Mouse (Mus musculus) megakaryocyte, embryonic 14.5 days (primary cell): ENCODE data around the gene B130006D01Rik. TPM values are rescaled to one million over a fixed set of nuclear protein-coding genes. Genes with fewer than 3 reads are reported as not detected.
A peak's percentile ranks its signal among the peaks of the same experiment; 100 is the strongest.

Source experiments
- H3K27me3 ChIP-seq: replicated peaks from 2 replicates; pipeline ENCODE3; 2012; ENCODE audit warnings: inconsistent platforms
- H3K36me3 ChIP-seq: replicated peaks from 2 replicates; pipeline ENCODE3; 2012; ENCODE audit warnings: low read length, inconsistent platforms, mixed read lengths
- H3K4me1 ChIP-seq: 2 replicates; pipeline ENCODE4 v1.6.1; 2012; ENCODE audit warnings: inconsistent platforms
- H3K4me3 ChIP-seq: replicated peaks from 2 replicates; pipeline ENCODE3; 2012; ENCODE audit warnings: moderate library complexity, mild to moderate bottlenecking, inconsistent platforms
- H3K9me3 ChIP-seq: 2 replicates; pipeline ENCODE4 v1.6.1; 2012; ENCODE audit warnings: inconsistent platforms
- FLI1 ChIP-seq: IDR thresholded peaks from 2 replicates; pipeline ENCODE4 v1.6.1; 2012; ENCODE audit warnings: low read length, inconsistent platforms, mixed read lengths
- GATA1 ChIP-seq: IDR thresholded peaks from 3 replicates; pipeline ENCODE4 v1.6.1; 2012; ENCODE audit warnings: mixed read lengths, low read length, inconsistent platforms, borderline replicate concordance
- polyA plus RNA-seq: library from polyadenylated mRNA; stranded (reverse); fragments of >175 nt; gene quantifications from 2 replicates; pipeline ENCODE4 v1.2.3, GENCODE M21; 2012; ENCODE audit warnings: low replicate concordance; ENCODE audit not compliant: insufficient read depth

B130006D01Rik gene
- polyA plus RNA-seq, 1 experiment, result not detected

- peaks cover 50% of the 10 kb centered on the region for H3K4me1 ChIP-seq
- H3K4me3 ChIP-seq, result peak within 1 kb of the TSS; percentile 99
- TF ChIP-seq FLI1, result no peak
- TF ChIP-seq GATA1, result no peak
- no peaks in the 10 kb centered on the region for H3K27me3 ChIP-seq
- no peaks in the 10 kb centered on the region for H3K9me3 ChIP-seq
- H3K36me3 ChIP-seq, result no peaks in the 10 kb centered on the region
Measured at GRCm38 (mm10) chr11:95712563-95713224, 10.7 kb upstream of the B130006D01Rik start, which contains the start of gene Zfp652. Gene Zfp652, plus strand, starts transcription at chr11:95712673.

DNA sequence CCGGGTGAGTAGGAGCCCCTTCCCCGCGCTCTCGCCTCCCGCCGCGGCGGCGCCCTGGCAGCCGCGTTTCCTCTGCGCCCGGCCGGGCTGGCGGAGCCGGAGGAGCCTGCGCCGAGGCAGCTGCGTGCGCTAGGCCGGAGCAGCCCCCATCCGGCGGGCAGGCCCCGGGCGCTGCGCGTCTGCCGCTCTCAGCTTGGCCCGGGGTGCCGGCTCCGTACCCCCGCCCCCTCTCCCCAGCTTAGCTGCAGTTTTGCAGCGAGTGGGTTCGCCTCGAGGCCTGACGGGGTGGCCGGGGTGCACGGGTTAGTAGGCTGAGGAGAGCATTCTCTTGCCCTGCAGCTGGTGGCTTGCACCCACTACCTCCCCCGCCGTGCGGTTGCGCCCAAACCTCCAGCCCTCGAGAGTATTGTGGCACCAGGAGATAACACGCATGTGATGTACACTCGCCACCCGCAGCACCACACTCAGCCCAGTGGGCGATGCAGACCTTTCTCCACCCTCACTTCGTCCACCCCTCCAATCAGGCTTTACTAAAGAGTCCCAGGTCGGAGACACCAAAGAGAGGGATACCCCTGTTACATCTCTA, 10.1 kb upstream of the B130006D01Rik start:
- no peaks in the 10 kb centered on the region for H3K27me3 ChIP-seq
- no peak for TF ChIP-seq FLI1
- TF ChIP-seq GATA1, result 0 out of 3 replicates have a peak, but pooled peaks have one; percentile 15
- no peaks in the 10 kb centered on the region for H3K36me3 ChIP-seq
- H3K4me3 ChIP-seq, result peak overlapping the region; percentile 99
- H3K4me1 ChIP-seq, result peaks cover 44% of the 10 kb centered on the region
- H3K9me3 ChIP-seq, result no peaks in the 10 kb centered on the region

DNA sequence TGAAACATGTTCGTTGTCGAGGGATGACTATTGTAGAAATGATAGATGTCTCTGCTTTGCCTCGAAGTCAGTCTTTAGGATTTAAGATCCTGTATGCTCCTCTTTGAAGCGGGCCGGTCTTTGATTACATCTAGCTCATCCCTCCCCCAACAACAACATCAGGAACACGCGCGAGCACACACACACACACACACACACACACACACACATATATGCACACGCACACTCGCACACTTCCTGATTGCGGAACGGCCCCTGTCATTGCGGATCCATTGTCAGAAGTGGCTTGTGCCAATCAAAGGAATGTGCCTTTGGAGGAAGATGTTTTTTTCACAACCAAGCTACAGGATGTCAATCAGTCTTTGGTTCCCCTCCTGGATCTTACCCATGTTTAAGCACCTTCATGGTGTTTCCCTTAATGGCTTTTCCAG, 9.6 kb upstream of the B130006D01Rik start:
- Histone ChIP-seq H3K4me3 (peak overlapping the region; percentile 99), H3K27me3 (no peaks in the 10 kb centered on the region), H3K4me1 (peaks cover 43% of the 10 kb centered on the region), H3K9me3 (no peaks in the 10 kb centered on the region), H3K36me3 (no peaks in the 10 kb centered on the region)
- TF ChIP-seq FLI1 (no peak), GATA1 (no peak)

- no peak for TF ChIP-seq GATA1
- TF ChIP-seq FLI1, result no peak
- no peaks in the 10 kb centered on the region for H3K27me3 ChIP-seq
- no peaks in the 10 kb centered on the region for H3K36me3 ChIP-seq
- peak overlapping the region; percentile 99 for H3K4me3 ChIP-seq
- peaks cover 40% of the 10 kb centered on the region for H3K4me1 ChIP-seq
- H3K9me3 ChIP-seq, result no peaks in the 10 kb centered on the region
Measured at GRCm38 (mm10) chr11:95714411-95714810, 9.0 kb upstream of the B130006D01Rik start.

DNA sequence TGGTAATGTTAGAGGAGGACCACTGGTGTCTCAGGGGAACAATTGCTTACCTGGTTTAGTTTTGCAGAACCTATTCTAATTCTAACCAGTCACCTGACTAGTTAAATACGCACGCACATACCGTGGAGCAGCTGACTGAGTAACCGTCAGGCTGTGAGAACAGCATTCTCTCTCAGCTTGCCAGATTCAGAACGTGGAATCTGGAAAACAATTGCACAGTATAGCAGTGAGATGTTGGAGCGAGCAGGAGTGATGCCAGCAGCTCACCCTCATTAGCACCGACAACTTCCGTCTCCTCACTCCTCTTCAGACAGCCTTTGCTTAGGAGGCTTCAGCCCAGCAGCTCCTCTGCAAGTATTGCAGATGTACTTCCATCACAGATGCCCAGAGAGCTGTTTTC, 7.3 kb upstream of the B130006D01Rik start:
- Histone ChIP-seq H3K4me1 (peaks cover 36% of the 10 kb centered on the region), H3K27me3 (no peaks in the 10 kb centered on the region), H3K36me3 (no peaks in the 10 kb centered on the region), H3K9me3 (no peaks in the 10 kb centered on the region), H3K4me3 (no peak overlapping the region)
- no peak for TF ChIP-seq FLI1
- TF ChIP-seq GATA1, result no peak

DNA sequence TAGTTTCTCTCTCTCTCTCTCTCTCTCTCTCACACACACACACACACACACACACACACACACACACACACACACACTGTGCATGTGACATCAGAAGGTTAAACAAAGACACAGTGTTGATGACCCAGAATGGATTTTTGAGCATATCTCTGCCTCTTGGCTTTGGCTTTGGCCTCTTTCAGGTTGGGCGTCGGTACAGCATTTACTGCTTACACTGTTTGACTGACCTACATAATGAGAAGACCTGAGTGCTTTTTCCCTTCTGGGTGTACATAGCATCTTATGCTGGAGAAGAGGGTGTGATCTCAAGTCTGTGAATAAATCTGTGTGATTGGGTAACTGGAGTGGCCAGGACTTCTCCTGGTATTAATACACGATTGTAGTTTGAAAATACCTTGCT, 4.0 kb upstream of the B130006D01Rik start:
- peaks cover 19% of the 10 kb centered on the region for H3K4me1 ChIP-seq
- H3K4me3 ChIP-seq, result no peak overlapping the region
- no peaks in the 10 kb centered on the region for H3K9me3 ChIP-seq
- TF ChIP-seq GATA1 (no peak), FLI1 (no peak)
- no peaks in the 10 kb centered on the region for H3K27me3 ChIP-seq
- no peaks in the 10 kb centered on the region for H3K36me3 ChIP-seq

DNA sequence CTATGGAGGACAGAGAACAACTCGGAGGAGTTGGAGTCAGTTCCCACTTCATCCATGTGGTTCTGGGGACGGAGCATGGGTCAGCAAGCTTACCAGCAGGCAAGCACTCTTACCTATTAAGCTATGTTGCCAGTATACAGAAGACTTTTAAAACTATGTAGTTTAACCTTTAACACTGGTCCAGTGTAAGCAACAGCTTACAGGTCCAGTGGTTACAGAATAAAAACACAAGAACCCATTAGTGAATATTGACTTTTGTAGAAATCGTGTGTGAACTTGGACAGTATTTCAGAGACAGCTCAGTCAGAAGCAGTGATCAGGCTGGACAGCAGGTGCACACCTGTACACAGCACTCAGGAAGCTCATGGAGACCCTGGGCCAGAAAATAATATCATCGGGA, 1.1 kb downstream of the B130006D01Rik start:
- TF ChIP-seq GATA1 (no peak), FLI1 (no peak)
- Histone ChIP-seq H3K4me1 (peaks cover 22% of the 10 kb centered on the region), H3K27me3 (no peaks in the 10 kb centered on the region), H3K4me3 (no peak overlapping the region), H3K9me3 (no peaks in the 10 kb centered on the region), H3K36me3 (no peaks in the 10 kb centered on the region)

DNA sequence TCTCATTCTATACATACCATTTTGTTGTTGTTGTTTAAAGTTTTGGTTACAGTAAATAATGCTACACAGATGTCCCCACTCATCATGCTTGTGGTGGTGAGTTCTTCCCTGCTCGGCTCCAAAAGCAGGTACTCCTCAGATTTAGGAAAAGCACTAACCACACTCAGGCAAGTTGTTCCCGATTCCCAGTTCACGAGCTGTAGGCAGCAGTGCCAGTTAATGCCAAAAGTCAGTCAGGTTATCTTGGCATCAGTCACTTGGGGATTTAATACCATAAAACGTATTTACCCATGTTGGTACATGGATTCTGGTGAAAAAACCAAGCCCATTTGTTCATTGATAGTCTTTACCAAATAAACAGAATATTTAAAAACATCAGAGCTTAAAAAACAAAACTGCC, 2.8 kb downstream of the B130006D01Rik start:
- H3K4me3 ChIP-seq, result no peak overlapping the region
- no peak for TF ChIP-seq GATA1
- TF ChIP-seq FLI1, result no peak
- H3K27me3 ChIP-seq, result no peaks in the 10 kb centered on the region
- H3K4me1 ChIP-seq, result peaks cover 25% of the 10 kb centered on the region
- H3K9me3 ChIP-seq, result no peaks in the 10 kb centered on the region
- no peaks in the 10 kb centered on the region for H3K36me3 ChIP-seq

- Histone ChIP-seq H3K36me3 (no peaks in the 10 kb centered on the region), H3K9me3 (no peaks in the 10 kb centered on the region), H3K27me3 (no peaks in the 10 kb centered on the region), H3K4me3 (no peak overlapping the region), H3K4me1 (peaks cover 25% of the 10 kb centered on the region)
- TF ChIP-seq GATA1, result no peak
- no peak for TF ChIP-seq FLI1
Measured at GRCm38 (mm10) chr11:95727947-95728346, 4.6 kb downstream of the B130006D01Rik start.

DNA sequence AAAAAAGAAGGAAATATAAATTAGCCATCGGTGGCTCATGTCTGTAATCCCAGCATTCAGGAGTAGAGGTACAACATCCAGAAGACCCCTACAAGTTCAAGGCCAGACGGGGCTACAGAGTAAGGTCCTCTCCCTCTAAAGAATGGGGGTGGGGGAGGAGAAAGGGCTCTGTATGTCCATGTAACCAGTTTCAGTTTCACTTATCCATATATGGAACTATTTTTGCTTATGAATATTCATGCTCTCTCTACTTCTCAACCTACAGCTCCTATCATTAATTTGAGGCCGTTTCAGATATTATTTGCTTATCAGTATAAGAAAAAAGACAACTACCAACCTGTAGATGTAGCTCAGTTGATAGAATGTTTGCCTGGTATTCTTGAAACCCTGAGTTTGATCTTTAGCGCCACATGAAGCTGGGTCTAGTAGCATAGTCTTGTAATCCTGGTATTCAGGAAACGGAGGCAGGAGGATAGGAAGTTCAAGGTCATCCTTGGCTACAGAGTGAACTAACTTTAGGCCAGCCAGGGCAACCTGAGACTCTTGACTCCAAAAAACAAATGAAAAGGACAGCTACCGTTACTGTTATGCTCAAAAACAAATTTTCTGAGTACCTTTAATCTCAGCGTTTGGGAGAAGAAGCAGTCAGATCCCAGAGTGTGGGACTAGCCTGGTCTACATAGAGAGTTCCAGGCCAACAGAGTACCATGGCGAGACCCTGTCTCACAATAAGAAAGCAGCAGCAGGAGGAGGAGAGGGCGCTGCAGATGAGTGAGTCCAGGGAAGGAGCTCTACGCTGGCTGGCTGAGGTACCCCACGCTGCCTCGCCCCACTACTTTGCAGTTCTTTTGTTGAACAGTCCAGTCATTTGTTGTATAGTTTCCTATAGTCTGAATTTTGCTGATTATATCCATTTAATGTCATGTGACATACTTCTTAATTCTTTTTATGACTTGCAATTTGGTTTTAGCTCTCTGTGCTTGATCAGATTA, 5.8 kb downstream of the B130006D01Rik start:
- no peak for TF ChIP-seq FLI1
- TF ChIP-seq GATA1, result no peak
- no peaks in the 10 kb centered on the region for H3K27me3 ChIP-seq
- H3K4me3 ChIP-seq, result peak overlapping the region; percentile 87
- no peaks in the 10 kb centered on the region for H3K36me3 ChIP-seq
- H3K4me1 ChIP-seq, result peaks cover 25% of the 10 kb centered on the region
- H3K9me3 ChIP-seq, result no peaks in the 10 kb centered on the region
